Mouse (Mus musculus): ENCODE measurements around the gene Nfib. TPM values are rescaled to one million over a fixed set of nuclear protein-coding genes. Genes with fewer than 3 reads are reported as not detected.
A peak's percentile ranks its signal among the peaks of the same experiment; 100 is the strongest.

Nfib gene
- polyA plus RNA-seq, 1 experiment from 2014 or later: 52.1 TPM

DNA sequence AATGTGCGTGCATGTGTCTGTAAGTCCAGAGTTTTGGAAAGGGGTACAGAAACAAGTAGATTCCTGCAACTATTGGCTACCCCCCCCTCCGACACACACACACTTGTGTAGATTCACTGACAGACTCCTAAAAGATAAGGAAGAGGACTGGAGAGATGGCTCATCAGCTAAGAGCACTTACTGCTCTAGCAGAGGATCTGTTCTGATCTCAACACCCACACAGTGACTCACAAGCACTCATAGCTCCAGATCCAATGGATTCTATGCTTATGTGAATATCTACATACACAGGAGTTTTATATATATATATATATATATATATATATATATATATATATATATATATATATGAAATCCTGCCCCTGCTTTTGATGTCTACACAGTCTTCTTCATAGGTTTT, 146.7 kb downstream of the Nfib start:
- Histone ChIP-seq H3K4me3 (ENCODE audit: low read depth, low read length) (no peak overlapping the region), H3K27me3 (replicated peaks; ENCODE audit: insufficient read depth, low read length) (no peaks in the 10 kb centered on the region), H3K36me3 (ENCODE audit: insufficient read depth, low read length) (no peaks in the 10 kb centered on the region), H3K4me1 (ENCODE audit: insufficient read depth, low read depth, low read length) (no peaks in the 10 kb centered on the region), H3K27ac (ENCODE audit: low read length) (no peak overlapping the region), H3K9me3 (ENCODE audit: low read length) (no peaks in the 10 kb centered on the region), H3K4me2 (replicated peaks; ENCODE audit: low read depth, low read length) (no peak overlapping the region), H3K9ac (replicated peaks; ENCODE audit: low read depth) (no peak overlapping the region)
- WGBS: 83% methylated on average over 2 of the region's 2 CpGs
- ATAC-seq: no peak
- DNase-seq (ENCODE audit: low spot score): no peak
- TF ChIP-seq CTCF (IDR thresholded peaks at IDR 0.05) (no peak), EP300 (IDR thresholded peaks at IDR 0.05) (no peak)

GRCm38 (mm10) chr4:82555673-82556171, 149.8 kb downstream of the Nfib start:
- Histone ChIP-seq H3K4me2 (replicated peaks; ENCODE audit: low read depth, low read length) (peak overlapping the region; percentile 32; the same call in 1 of the 2 replicates), H3K4me3 (ENCODE audit: low read depth, low read length) (no peak overlapping the region), H3K9me3 (ENCODE audit: low read length) (no peaks in the 10 kb centered on the region), H3K4me1 (ENCODE audit: insufficient read depth, low read depth, low read length) (no peaks in the 10 kb centered on the region), H3K9ac (replicated peaks; ENCODE audit: low read depth) (no peak overlapping the region), H3K36me3 (ENCODE audit: insufficient read depth, low read length) (no peaks in the 10 kb centered on the region), H3K27me3 (replicated peaks; ENCODE audit: insufficient read depth, low read length) (no peaks in the 10 kb centered on the region), H3K27ac (ENCODE audit: low read length) (no peak overlapping the region)
- no peak for DNase-seq (ENCODE audit: low spot score)
- no peak for TF ChIP-seq EP300 (IDR thresholded peaks at IDR 0.05)
- no peak for TF ChIP-seq CTCF (IDR thresholded peaks at IDR 0.05)
- no peak for ATAC-seq
- WGBS: 57% methylated on average over 16 of the region's 16 CpGs

DNA sequence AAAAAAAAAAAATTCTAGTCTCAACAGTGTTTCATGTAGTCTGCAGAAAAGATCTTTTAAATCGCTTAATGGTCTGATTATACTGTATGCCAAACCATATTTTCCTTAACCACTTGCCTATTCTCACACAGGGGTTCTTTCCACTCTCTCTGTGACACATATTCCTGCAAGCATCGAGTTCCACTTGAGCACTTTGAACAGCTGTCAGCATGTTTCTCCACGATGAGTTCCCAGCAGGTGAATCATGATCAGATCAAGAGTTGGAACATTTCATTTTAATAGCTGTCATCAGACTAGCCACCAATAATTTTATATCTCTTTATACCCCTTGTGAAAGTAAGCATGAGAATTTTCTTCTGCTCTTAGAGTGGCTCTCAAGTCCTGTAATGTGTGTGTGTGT, 151.9 kb downstream of the Nfib start:
- Histone ChIP-seq H3K36me3 (ENCODE audit: insufficient read depth, low read length) (no peaks in the 10 kb centered on the region), H3K4me3 (ENCODE audit: low read depth, low read length) (no peak overlapping the region), H3K4me2 (replicated peaks; ENCODE audit: low read depth, low read length) (no peak overlapping the region), H3K4me1 (ENCODE audit: insufficient read depth, low read depth, low read length) (no peaks in the 10 kb centered on the region), H3K9me3 (ENCODE audit: low read length) (no peaks in the 10 kb centered on the region), H3K27ac (ENCODE audit: low read length) (no peak overlapping the region), H3K27me3 (replicated peaks; ENCODE audit: insufficient read depth, low read length) (no peaks in the 10 kb centered on the region), H3K9ac (replicated peaks; ENCODE audit: low read depth) (no peak overlapping the region)
- ATAC-seq: no peak
- no peak for TF ChIP-seq CTCF (IDR thresholded peaks at IDR 0.05)
- no peak for TF ChIP-seq EP300 (IDR thresholded peaks at IDR 0.05)
- 64% methylated on average over 3 of the region's 3 CpGs for WGBS
- DNase-seq (ENCODE audit: low spot score): no peak

GRCm38 (mm10) chr4:82552238-82552637, 153.3 kb downstream of the Nfib start:
- no peaks in the 10 kb centered on the region for H3K36me3 ChIP-seq (ENCODE audit: insufficient read depth, low read length)
- no peaks in the 10 kb centered on the region for H3K4me1 ChIP-seq (ENCODE audit: insufficient read depth, low read depth, low read length)
- TF ChIP-seq CTCF (IDR thresholded peaks at IDR 0.05) (no peak), EP300 (IDR thresholded peaks at IDR 0.05) (no peak)
- H3K4me2 ChIP-seq (replicated peaks; ENCODE audit: low read depth, low read length): no peak overlapping the region
- ATAC-seq (no peak), DNase-seq (ENCODE audit: low spot score) (no peak)
- H3K4me3 ChIP-seq (ENCODE audit: low read depth, low read length): no peak overlapping the region
- H3K9me3 ChIP-seq (ENCODE audit: low read length): no peaks in the 10 kb centered on the region
- 56% methylated on average over 7 of the region's 7 CpGs for WGBS
- no peaks in the 10 kb centered on the region for H3K27me3 ChIP-seq (replicated peaks; ENCODE audit: insufficient read depth, low read length)
- no peak overlapping the region for H3K27ac ChIP-seq (ENCODE audit: low read length)
- H3K9ac ChIP-seq (replicated peaks; ENCODE audit: low read depth): no peak overlapping the region

DNA sequence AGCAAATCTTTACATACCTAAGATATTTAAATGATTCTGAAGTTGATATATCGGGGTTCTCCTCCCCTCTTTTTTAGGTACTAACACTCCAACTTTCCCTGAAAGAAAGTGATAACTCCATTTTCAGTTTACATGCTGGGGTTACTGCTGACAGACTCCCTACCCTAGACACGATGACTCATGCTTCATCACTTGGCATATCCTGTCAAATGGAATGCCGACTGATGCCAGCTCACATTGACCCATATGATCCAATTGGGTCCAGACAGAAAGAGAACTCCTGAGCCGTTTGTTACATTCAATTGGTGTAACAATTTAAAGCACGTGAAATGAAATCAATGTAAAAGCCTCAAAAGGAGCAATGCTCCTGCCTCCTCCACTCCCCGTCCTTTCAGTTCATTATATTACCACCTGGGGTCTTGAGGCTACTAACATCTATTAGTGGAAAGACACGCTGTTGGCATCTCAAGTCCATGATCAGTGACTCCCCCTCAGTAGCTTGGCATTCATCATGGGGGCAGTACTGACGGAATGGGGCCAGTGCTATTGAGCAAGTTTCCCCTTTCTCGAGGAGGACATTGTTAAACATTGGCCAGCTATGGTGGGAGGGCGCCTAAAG, 155.7 kb downstream of the Nfib start:
- Histone ChIP-seq H3K27ac (ENCODE audit: low read length) (no peak overlapping the region), H3K4me3 (ENCODE audit: low read depth, low read length) (no peak overlapping the region), H3K9me3 (ENCODE audit: low read length) (no peaks in the 10 kb centered on the region), H3K36me3 (ENCODE audit: insufficient read depth, low read length) (no peaks in the 10 kb centered on the region), H3K4me1 (ENCODE audit: insufficient read depth, low read depth, low read length) (no peaks in the 10 kb centered on the region), H3K9ac (replicated peaks; ENCODE audit: low read depth) (no peak overlapping the region), H3K4me2 (replicated peaks; ENCODE audit: low read depth, low read length) (no peak overlapping the region), H3K27me3 (replicated peaks; ENCODE audit: insufficient read depth, low read length) (no peaks in the 10 kb centered on the region)
- DNase-seq (ENCODE audit: low spot score) (no peak), ATAC-seq (no peak)
- TF ChIP-seq CTCF (IDR thresholded peaks at IDR 0.05) (no peak), EP300 (IDR thresholded peaks at IDR 0.05) (no peak)
- 81% methylated on average over 10 of the region's 10 CpGs for WGBS

- DNase-seq (ENCODE audit: low spot score): no peak
- WGBS: 92% methylated on average over 1 of the region's 1 CpGs
Measured at GRCm38 (mm10) chr4:82548247-82548646, 157.3 kb downstream of the Nfib start.

More at GRCm38 (mm10) chr4:82548247-82548646, 157.3 kb downstream of the Nfib start:
- TF ChIP-seq EP300 (IDR thresholded peaks at IDR 0.05) (no peak), CTCF (IDR thresholded peaks at IDR 0.05) (no peak)
- no peak overlapping the region for H3K27ac ChIP-seq (ENCODE audit: low read length)
- no peak overlapping the region for H3K4me2 ChIP-seq (replicated peaks; ENCODE audit: low read depth, low read length)
- no peaks in the 10 kb centered on the region for H3K36me3 ChIP-seq (ENCODE audit: insufficient read depth, low read length)
- H3K4me1 ChIP-seq (ENCODE audit: insufficient read depth, low read depth, low read length): no peaks in the 10 kb centered on the region
- H3K9ac ChIP-seq (replicated peaks; ENCODE audit: low read depth): no peak overlapping the region
- no peaks in the 10 kb centered on the region for H3K27me3 ChIP-seq (replicated peaks; ENCODE audit: insufficient read depth, low read length)
- H3K4me3 ChIP-seq (ENCODE audit: low read depth, low read length): no peak overlapping the region
- H3K9me3 ChIP-seq (ENCODE audit: low read length): no peaks in the 10 kb centered on the region
- ATAC-seq: no peak

Data from lung, postnatal 0 days (tissue).